Mouse (Mus musculus) CH12.LX (cell line): ENCODE data around the gene Dkk3. TPM values are rescaled to one million over a fixed set of nuclear protein-coding genes. Genes with fewer than 3 reads are reported as not detected.

Experiments
- DNase-seq: peaks from one replicate; pipeline ENCODE4 v3.0.0-alpha.2; 2013; ENCODE audit errors: extremely low read depth
- H3K27ac ChIP-seq: 2 replicates; pipeline ENCODE4 v1.5.1; 2012; ENCODE audit warnings: low read depth, mild to moderate bottlenecking, control low read depth, moderate library complexity; ENCODE audit not compliant: insufficient read depth
- H3K27me3 ChIP-seq: replicated peaks from 2 replicates; pipeline ENCODE3; 2012; ENCODE audit warnings: inconsistent platforms
- H3K36me3 ChIP-seq, 2 experiments: replicated peaks in 1 of 2; 2 replicates each; pipeline versions ENCODE3 to v1.6.1; 2012; ENCODE audit warnings: inconsistent platforms in 1 of 2, low read length in 1 of 2, mild to moderate bottlenecking in 1 of 2, mixed read lengths in 1 of 2, moderate library complexity in 1 of 2; ENCODE audit not compliant: control insufficient read depth in 1 of 2, insufficient read depth in 1 of 2
- H3K4me1 ChIP-seq, 2 experiments: 2 replicates each; pipeline ENCODE4 v1.6.1; 2012; ENCODE audit warnings: inconsistent platforms in 1 of 2, moderate library complexity in 1 of 2; ENCODE audit not compliant: insufficient read depth in 2 of 2, control insufficient read depth in 1 of 2
- H3K4me2 ChIP-seq: 2 replicates; pipeline ENCODE4 v1.6.1; 2012; ENCODE audit warnings: low read depth, mild to moderate bottlenecking, control low read depth; ENCODE audit not compliant: poor library complexity, insufficient read depth, severe bottlenecking
- H3K4me3 ChIP-seq, 3 experiments: fragments of 150-350 bp in 1 of 3; sonication (generic) in 1 of 3; replicated peaks in 1 of 3; 2 replicates each; pipeline versions ENCODE3 to v1.5.1; 2011 to 2012; ENCODE audit warnings: low read depth in 2 of 3, low read length in 2 of 3, mild to moderate bottlenecking in 2 of 3, moderate library complexity in 2 of 3, control low read depth in 1 of 3, improper control_type of control experiment in 1 of 3, inconsistent platforms in 1 of 3, mixed read lengths in 1 of 3; ENCODE audit not compliant: poor library complexity in 1 of 3
- H3K79me2 ChIP-seq: replicated peaks from 2 replicates; pipeline ENCODE4 v1.6.1; 2012; ENCODE audit warnings: mild to moderate bottlenecking, moderate library complexity; ENCODE audit not compliant: control insufficient read depth, poor library complexity, insufficient read depth, severe bottlenecking; ENCODE audit errors: extremely low read depth
- H3K9ac ChIP-seq: 2 replicates; pipeline ENCODE4 v1.6.1; 2012; ENCODE audit warnings: low read depth, mild to moderate bottlenecking, control low read depth, moderate library complexity; ENCODE audit not compliant: insufficient read depth
- H3K9me3 ChIP-seq: replicated peaks from 2 replicates; pipeline ENCODE3; 2012; ENCODE audit warnings: low read length, inconsistent platforms, mixed read lengths
- BHLHE40 ChIP-seq: IDR thresholded peaks from 2 replicates; pipeline ENCODE4 v1.6.1; 2011; ENCODE audit warnings: mild to moderate bottlenecking, low read depth, low read length, improper control_type of control experiment
- CHD1 ChIP-seq: IDR thresholded peaks from 2 replicates; pipeline ENCODE4 v1.6.1; 2012; ENCODE audit warnings: low read depth, low read length, improper control_type of control experiment, inconsistent platforms
- CHD2 ChIP-seq: IDR thresholded peaks from 2 replicates; pipeline ENCODE4 v1.6.1; 2011; ENCODE audit warnings: low read length, improper control_type of control experiment
- CTCF ChIP-seq, 2 experiments: IDR thresholded peaks in 1 of 2; conservative IDR thresholded peaks in 1 of 2; 2 replicates each; pipeline ENCODE4 v1.5.1; 2011 to 2012; ENCODE audit warnings: low read depth in 2 of 2, low read length in 2 of 2, improper control_type of control experiment in 1 of 2, inconsistent platforms in 1 of 2, mild to moderate bottlenecking in 1 of 2, moderate library complexity in 1 of 2
- E2F4 ChIP-seq: IDR thresholded peaks from 2 replicates; pipeline ENCODE4 v1.6.1; 2011; ENCODE audit warnings: low read depth, low read length, improper control_type of control experiment; ENCODE audit not compliant: insufficient replicate concordance
- ELF1 ChIP-seq: IDR thresholded peaks from 2 replicates; pipeline ENCODE4 v1.6.1; 2014; ENCODE audit warnings: low read depth, mild to moderate bottlenecking, inconsistent platforms, low read length, improper control_type of control experiment
- EP300 ChIP-seq: IDR thresholded peaks from 2 replicates; pipeline ENCODE4 v1.6.1; 2011; ENCODE audit warnings: low read length, improper control_type of control experiment
- ETS1 ChIP-seq: conservative IDR thresholded peaks from 2 replicates; pipeline ENCODE4 v1.6.1; 2012; ENCODE audit warnings: low read depth, mild to moderate bottlenecking, inconsistent platforms, low read length, improper control_type of control experiment, moderate library complexity
- GABPA ChIP-seq: IDR thresholded peaks from 2 replicates; pipeline ENCODE4 v1.6.1; 2012; ENCODE audit warnings: low read depth, low read length, improper control_type of control experiment, inconsistent platforms; ENCODE audit not compliant: insufficient replicate concordance
- HCFC1 ChIP-seq: IDR thresholded peaks from 2 replicates; pipeline ENCODE4 v1.6.1; 2012; ENCODE audit warnings: low read depth, mild to moderate bottlenecking, inconsistent platforms, low read length, improper control_type of control experiment
- IRF4 ChIP-seq: IDR thresholded peaks from 2 replicates; pipeline ENCODE4 v1.6.1; 2014; ENCODE audit warnings: low read depth, mild to moderate bottlenecking, inconsistent platforms, low read length, improper control_type of control experiment
- JUN ChIP-seq: IDR thresholded peaks from 2 replicates; pipeline ENCODE4 v1.6.1; 2011; ENCODE audit warnings: low read depth, mild to moderate bottlenecking, low read length, improper control_type of control experiment, moderate library complexity; ENCODE audit not compliant: insufficient read depth
- JUND ChIP-seq: conservative IDR thresholded peaks from 2 replicates; pipeline ENCODE4 v1.6.1; 2011; ENCODE audit warnings: low read depth, low read length, improper control_type of control experiment
- KAT2A ChIP-seq: IDR thresholded peaks from 2 replicates; pipeline ENCODE4 v1.6.1; 2012; ENCODE audit warnings: low read length, improper control_type of control experiment, inconsistent platforms; ENCODE audit not compliant: insufficient replicate concordance
- MAFK ChIP-seq: IDR thresholded peaks from 2 replicates; pipeline ENCODE4 v1.6.1; 2011; ENCODE audit warnings: low read length, improper control_type of control experiment; ENCODE audit not compliant: insufficient replicate concordance
- MAX ChIP-seq: IDR thresholded peaks from 2 replicates; pipeline ENCODE4 v1.6.1; 2011; ENCODE audit warnings: low read length, improper control_type of control experiment
- MAZ ChIP-seq: IDR thresholded peaks from 2 replicates; pipeline ENCODE4 v1.6.1; 2012; ENCODE audit warnings: low read depth, mild to moderate bottlenecking, inconsistent platforms, low read length, improper control_type of control experiment, moderate library complexity
- MXI1 ChIP-seq: IDR thresholded peaks from 2 replicates; pipeline ENCODE4 v1.6.1; 2011; ENCODE audit warnings: mild to moderate bottlenecking, low read depth, low read length, improper control_type of control experiment
- MYC ChIP-seq: IDR thresholded peaks from 2 replicates; pipeline ENCODE4 v1.6.1; 2011; ENCODE audit warnings: low read depth, mild to moderate bottlenecking, improper control_type of control experiment, low read length
- NELFE ChIP-seq: IDR thresholded peaks from 2 replicates; pipeline ENCODE4 v1.6.1; 2011; ENCODE audit warnings: low read depth, low read length, improper control_type of control experiment
- NRF1 ChIP-seq: IDR thresholded peaks from 2 replicates; pipeline ENCODE4 v1.6.1; 2014; ENCODE audit warnings: low read depth, mild to moderate bottlenecking, inconsistent platforms, low read length, improper control_type of control experiment, moderate library complexity
- PAX5 ChIP-seq: IDR thresholded peaks from 2 replicates; pipeline ENCODE4 v1.6.1; 2012; ENCODE audit warnings: low read length, inconsistent platforms, mixed read lengths
- POLR2A ChIP-seq: IDR thresholded peaks from 2 replicates; pipeline ENCODE4 v1.6.1; 2011; ENCODE audit warnings: low read depth, mild to moderate bottlenecking, improper control_type of control experiment, low read length
- POLR2AphosphoS2 ChIP-seq: IDR thresholded peaks from 2 replicates; pipeline ENCODE4 v1.6.1; 2011; ENCODE audit warnings: low read depth, low read length, improper control_type of control experiment
- RAD21 ChIP-seq: IDR thresholded peaks from 2 replicates; pipeline ENCODE4 v1.6.1; 2011; ENCODE audit warnings: low read depth, mild to moderate bottlenecking, low read length, improper control_type of control experiment, moderate library complexity
- RCOR1 ChIP-seq: conservative IDR thresholded peaks from 2 replicates; pipeline ENCODE4 v1.6.1; 2012; ENCODE audit warnings: low read depth, mild to moderate bottlenecking, inconsistent platforms, low read length, improper control_type of control experiment
- TBP ChIP-seq: conservative IDR thresholded peaks from 2 replicates; pipeline ENCODE4 v1.6.1; 2011; ENCODE audit warnings: low read depth, low read length, improper control_type of control experiment
- TCF12 ChIP-seq: IDR thresholded peaks from 2 replicates; pipeline ENCODE4 v1.6.1; 2014; ENCODE audit warnings: low read depth, mild to moderate bottlenecking, inconsistent platforms, low read length, improper control_type of control experiment
- UBTF ChIP-seq: IDR thresholded peaks from 2 replicates; pipeline ENCODE4 v1.6.1; 2012; ENCODE audit warnings: low read depth, mild to moderate bottlenecking, inconsistent platforms, low read length, improper control_type of control experiment, moderate library complexity
- USF1 ChIP-seq: IDR thresholded peaks from 2 replicates; pipeline ENCODE4 v1.6.1; 2014; ENCODE audit warnings: low read depth, mild to moderate bottlenecking, inconsistent platforms, low read length, improper control_type of control experiment
- ZC3H11A ChIP-seq: IDR thresholded peaks from 2 replicates; pipeline ENCODE4 v1.6.1; 2012; ENCODE audit warnings: low read depth, mild to moderate bottlenecking, inconsistent platforms, low read length, improper control_type of control experiment
- ZKSCAN1 ChIP-seq: IDR thresholded peaks from 2 replicates; pipeline ENCODE4 v1.6.1; 2012; ENCODE audit warnings: low read depth, inconsistent platforms, low read length, improper control_type of control experiment, borderline replicate concordance
- ZMIZ1 ChIP-seq: IDR thresholded peaks from 2 replicates; pipeline ENCODE4 v1.6.1; 2012; ENCODE audit warnings: low read depth, mild to moderate bottlenecking, inconsistent platforms, low read length, improper control_type of control experiment
- ZNF384 ChIP-seq: IDR thresholded peaks from 2 replicates; pipeline ENCODE4 v1.6.1; 2012; ENCODE audit warnings: low read depth, low read length, improper control_type of control experiment, inconsistent platforms
- dilution Hi-C: fragments of 300-500 bp; cut with MboI; formaldehyde crosslinking; loops from 2 replicates; pipeline ENCODE4 v1.14.3; 2020; ENCODE audit warnings: low sequenced_read_pairs; ENCODE audit not compliant: extremely low pct_unique_long_range_greater_than_20kb, extremely low pct_ligation_motif_present
- in situ Hi-C: fragments of 300-500 bp; cut with MboI; formaldehyde crosslinking; loops from 3 replicates; pipeline ENCODE4 v1.14.3; 2019; ENCODE audit warnings: low sequenced_read_pairs, low pct_ligation_motif_present, low pct_unique_long_range_greater_than_20kb, mixed read lengths
- polyA plus RNA-seq: library from polyadenylated mRNA; unstranded; fragments of >175 nt; gene quantifications from 2 replicates; pipeline ENCODE4 v1.2.1, GENCODE M21; 2012; ENCODE audit warnings: low read depth; ENCODE audit not compliant: insufficient read length
- total RNA-seq, 2 experiments: library from RNA; depleted of rRNA; stranded (reverse); fragments of 300-350 nt in 1 of 2; fragments of >200 nt in 1 of 2; gene quantifications; 2 replicates each; pipeline ENCODE4 v1.2.3; 2012 to 2014

Dkk3 gene
- total and polyA plus RNA-seq, 3 experiments, result 0.38 to 0.55 (median 0.54) TPM

- dilution Hi-C loops, result no loop called here
- no peaks in the 10 kb centered on the region for H3K9me3 ChIP-seq
- no peak overlapping the region for H3K4me2 ChIP-seq
- no peaks in the 10 kb centered on the region for H3K36me3 ChIP-seq
- no peaks in the 10 kb centered on the region for H3K79me2 ChIP-seq
- H3K4me3 ChIP-seq, result no peak overlapping the region
- no peaks in the 10 kb centered on the region for H3K27me3 ChIP-seq
- H3K4me1 ChIP-seq, result peaks cover 20 to 47% of the 10 kb centered on the region in 2 experiments
- no peak overlapping the region for H3K27ac ChIP-seq
- no peak for TF ChIP-seq RAD21
- TF ChIP-seq NRF1, result no peak
- 0 out of 2 replicates have a peak, but pooled peaks have one; percentile 0 for TF ChIP-seq ETS1
- in situ Hi-C loops, result no loop called here
- no peak overlapping the region for H3K9ac ChIP-seq
- DNase-seq, result no peak
Measured at GRCm38 (mm10) chr7:112132005-112132404, 26.9 kb downstream of the Dkk3 start.

DNA sequence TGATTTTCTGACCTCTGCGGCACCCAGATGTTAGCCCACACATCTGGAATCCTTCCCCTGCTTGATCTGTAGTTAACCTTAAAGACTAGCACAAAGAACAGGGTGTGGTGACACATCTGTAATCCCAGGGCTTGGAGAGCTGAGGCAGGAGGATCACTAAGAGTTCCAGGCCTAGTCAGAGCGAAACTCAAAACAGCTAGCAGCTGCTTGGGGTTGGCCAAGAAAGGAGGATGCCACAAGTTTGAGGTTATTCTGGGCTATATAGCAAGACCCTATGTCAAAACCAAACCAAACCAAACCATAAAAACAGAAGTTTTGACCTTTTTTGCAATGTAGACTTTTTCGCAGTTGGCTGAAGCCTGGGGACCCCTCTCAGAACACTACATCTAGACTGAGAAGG lies 28.2 kb downstream of the Dkk3 start:
- no peaks in the 10 kb centered on the region for H3K9me3 ChIP-seq
- H3K27me3 ChIP-seq, result no peaks in the 10 kb centered on the region
- peak; percentile 82 for DNase-seq
- no peak overlapping the region for H3K9ac ChIP-seq
- H3K4me3 ChIP-seq, result no peak overlapping the region
- H3K4me2 ChIP-seq, result peak overlapping the region; percentile 64
- H3K27ac ChIP-seq, result peak overlapping the region; percentile 61
- dilution Hi-C loops, result no loop called here
- H3K79me2 ChIP-seq, result no peaks in the 10 kb centered on the region
- no peaks in the 10 kb centered on the region for H3K36me3 ChIP-seq
- in situ Hi-C loops, result no loop called here
- H3K4me1 ChIP-seq, result peaks cover 20 to 49% of the 10 kb centered on the region in 2 experiments
- TF ChIP-seq USF1 (no peak), MAX (no peak), ETS1 (peak; percentile 91), ZMIZ1 (no peak), POLR2AphosphoS2 (no peak), TBP (no peak), HCFC1 (no peak), ZC3H11A (no peak), BHLHE40 (peak; percentile 78), MAFK (peak; percentile 89), GABPA (no peak), JUND (peak; percentile 88), NRF1 (no peak), RAD21 (no peak), IRF4 (peak; percentile 96), E2F4 (no peak), TCF12 (peak; percentile 88), CTCF (conservative IDR thresholded peaks at IDR 0.05 in 1 of 2, IDR thresholded peaks at IDR 0.05 in 1 of 2; ENCODE audit: low read depth in 2 of 2, low read length in 2 of 2) (no peak), PAX5 (no peak), ZKSCAN1 (no peak), ZNF384 (no peak), JUN (peak; percentile 80), RCOR1 (peak; percentile 85), ELF1 (no peak), MXI1 (no peak), UBTF (no peak), EP300 (peak; percentile 95), POLR2A (no peak), NELFE (no peak), KAT2A (no peak), CHD1 (no peak), MYC (0 out of 2 replicates have a peak, but pooled peaks have one; percentile 18), CHD2 (peak; percentile 58), MAZ (no peak)
